Mouse (Mus musculus): ENCODE measurements around the gene Cbx5.

Gene Cbx5

GRCm38 (mm10) chr15:103173251-103173650, 66.4 kb downstream of the Cbx5 start:
- no peak for DNase-seq (ENCODE audit: low spot score)

GRCm38 (mm10) chr15:103172537-103172936, 67.1 kb downstream of the Cbx5 start:
- peak; percentile 52 for DNase-seq (ENCODE audit: low spot score)

GRCm38 (mm10) chr15:103171276-103171675, 68.3 kb downstream of the Cbx5 start:
- peak; percentile 59 for DNase-seq (ENCODE audit: low spot score)

GRCm38 (mm10) chr15:103170316-103170679, 69.3 kb downstream of the Cbx5 start:
- DNase-seq (ENCODE audit: low spot score) = no peak

- no peak for DNase-seq (ENCODE audit: low spot score)
Observed at GRCm38 (mm10) chr15:103169612-103170315, 69.9 kb downstream of the Cbx5 start.

- no peak for DNase-seq (ENCODE audit: low spot score)
Observed at GRCm38 (mm10) chr15:103168801-103169611, 70.6 kb downstream of the Cbx5 start.

- no peak for DNase-seq (ENCODE audit: low spot score)
Observed at GRCm38 (mm10) chr15:103167786-103168185, 71.8 kb downstream of the Cbx5 start.

- DNase-seq (ENCODE audit: low spot score) = no peak
Observed at GRCm38 (mm10) chr15:103167042-103167615, 72.5 kb downstream of the Cbx5 start, which contains the start of gene Smug1. TSS of gene Smug1 (minus strand) at chr15:103167092.

GRCm38 (mm10) chr15:103165924-103166323, 73.7 kb downstream of the Cbx5 start:
- no peak for DNase-seq (ENCODE audit: low spot score)

- DNase-seq (ENCODE audit: low spot score) = peak; percentile 77
Observed at GRCm38 (mm10) chr15:103165379-103165778, 74.2 kb downstream of the Cbx5 start.

- DNase-seq (ENCODE audit: low spot score) = peak; percentile 82
Observed at GRCm38 (mm10) chr15:103163182-103163919, 76.3 kb downstream of the Cbx5 start.

GRCm38 (mm10) chr15:103157585-103157984, 82.0 kb downstream of the Cbx5 start:
- no peak for DNase-seq (ENCODE audit: low spot score)

- DNase-seq (ENCODE audit: low spot score) = no peak
Observed at GRCm38 (mm10) chr15:103156890-103157289, 82.7 kb downstream of the Cbx5 start.

- DNase-seq (ENCODE audit: low spot score) = no peak
Observed at GRCm38 (mm10) chr15:103155366-103156321, 84.0 kb downstream of the Cbx5 start.

GRCm38 (mm10) chr15:103152890-103153610, 86.6 kb downstream of the Cbx5 start:
- no peak for DNase-seq (ENCODE audit: low spot score)

- DNase-seq (ENCODE audit: low spot score) = no peak
Observed at GRCm38 (mm10) chr15:103152371-103152770, 87.2 kb downstream of the Cbx5 start.

- DNase-seq (ENCODE audit: low spot score) = no peak
Observed at GRCm38 (mm10) chr15:103147779-103148178, 91.8 kb downstream of the Cbx5 start.

GRCm38 (mm10) chr15:103147422-103147690, 92.3 kb downstream of the Cbx5 start:
- DNase-seq (ENCODE audit: low spot score) = no peak

- no peak for DNase-seq (ENCODE audit: low spot score)
Observed at GRCm38 (mm10) chr15:103146627-103147421, 92.8 kb downstream of the Cbx5 start.
